Mouse (Mus musculus) CD4-positive naive resting alpha-beta T cell, adult 76 days (primary cell): ENCODE data around the gene Enox2. TPM values are rescaled to one million over a fixed set of nuclear protein-coding genes. Genes with fewer than 3 reads are reported as not detected.

Experiments used
- total RNA-seq: library from RNA; stranded (reverse); gene quantifications from one replicate; pipeline ENCODE4 v1.2.4, GENCODE M21; 2023

Gene Enox2
- 13.2 TPM for total RNA-seq

DNA sequence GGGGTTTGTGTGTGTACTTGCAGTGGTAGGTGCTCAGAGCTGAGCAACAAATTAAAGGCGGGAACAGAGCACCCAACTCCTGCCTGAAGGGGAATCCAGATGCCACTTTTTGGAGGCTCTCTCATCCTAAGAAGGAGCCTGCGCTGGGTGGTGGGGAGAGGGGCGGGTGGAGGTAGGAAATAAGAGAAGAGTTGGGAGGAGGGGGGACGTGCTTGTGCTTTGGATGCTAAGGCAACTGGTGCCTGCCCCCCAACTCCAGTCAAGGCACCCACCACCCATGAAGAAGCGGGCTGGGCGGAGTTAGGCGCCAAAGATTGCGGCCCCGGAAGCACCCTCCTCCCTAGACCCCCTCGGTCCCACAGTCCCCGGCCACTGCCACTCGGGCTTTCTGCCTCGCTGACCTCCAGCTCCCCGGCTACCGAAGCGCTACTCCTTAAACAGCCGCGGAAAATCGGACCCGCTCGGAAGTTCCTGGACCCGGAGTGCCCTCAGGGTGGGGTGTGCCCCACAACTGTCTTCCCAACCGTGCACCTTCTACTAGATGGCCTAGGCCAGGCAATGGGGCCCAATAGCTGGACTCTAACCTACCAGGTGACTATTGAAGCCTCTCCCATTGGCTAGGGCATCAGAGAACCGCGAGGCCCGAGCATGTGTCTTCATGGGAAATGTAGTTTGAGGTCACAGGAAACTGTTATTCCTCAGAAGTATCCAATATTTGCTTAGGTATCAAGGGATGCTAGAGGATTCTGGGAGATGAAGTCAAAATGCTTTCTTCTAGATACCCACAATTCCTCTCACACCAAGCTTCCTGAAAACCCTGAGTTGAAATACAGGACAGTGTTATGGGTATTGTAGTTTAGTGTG lies at the start of gene Enox2:
TSS of gene Enox2 (minus strand) at position 560 of the 864 bp plus-strand sequence.

Other genes with a start within 250 kb of the Enox2 start
- not detected for gene Arhgap36, start 175.7 kb upstream of the Enox2 start, total RNA-seq